In the genomic region with DNA sequence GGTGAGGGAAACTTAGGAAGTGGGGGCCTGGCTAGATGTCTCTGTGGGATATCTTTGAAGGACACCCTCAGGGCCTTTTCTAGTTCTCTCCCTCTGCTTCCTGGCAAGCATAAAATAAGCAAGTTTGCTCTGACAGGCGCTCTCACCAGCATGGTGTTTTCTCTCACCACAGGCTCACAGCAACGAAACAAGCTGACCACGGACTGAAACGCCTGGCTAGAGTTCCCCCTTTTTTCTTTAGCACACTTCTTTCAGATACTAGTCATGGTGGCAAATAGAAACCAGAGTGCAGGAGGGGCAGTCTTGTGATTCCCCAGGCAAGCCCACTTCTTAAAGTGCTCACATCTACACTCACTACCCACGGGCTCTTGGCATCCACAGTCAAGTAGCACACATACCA, we compare ENCODE assay signal across 4 mouse cellular contexts.
DNase-seq lines count a peak whose midpoint lies in the region; ATAC-seq and TF ChIP-seq lines count a peak whose summit lies in the region.
"Not testable (repeated sequence)": the region's sequence is repeated elsewhere in the genome, so short reads cannot be mapped to it uniquely, and the experiment has no call there.

No protein-coding gene starts in this region.

- WGBS in hindbrain, postnatal 0 days = no CpG with 5 or more reads among the region's 5 CpGs

- not testable (repeated sequence) for H3K27me3 ChIP-seq in hindbrain, postnatal 0 days (ENCODE audit: insufficient read depth, low read length)

- not testable (repeated sequence) for TF ChIP-seq CTCF in hindbrain, postnatal 0 days (IDR thresholded peaks at IDR 0.05; ENCODE audit: low read depth)

- H3K4me3 ChIP-seq in hindbrain, postnatal 0 days (ENCODE audit: low read length) = not testable (repeated sequence)

- not testable (repeated sequence) for H3K36me3 ChIP-seq in hindbrain, postnatal 0 days (ENCODE audit: insufficient read depth, low read length)

- DNase-seq in hindbrain, postnatal 0 days (ENCODE audit: low spot score) = not testable (repeated sequence)

- not testable (repeated sequence) for H3K9ac ChIP-seq in hindbrain, postnatal 0 days (replicated peaks; ENCODE audit: low read length)

- H3K4me1 ChIP-seq in hindbrain, postnatal 0 days (ENCODE audit: insufficient read depth, low read length) = not testable (repeated sequence)

- H3K27ac ChIP-seq in hindbrain, postnatal 0 days = not testable (repeated sequence)

- not testable (repeated sequence) for H3K4me2 ChIP-seq in hindbrain, postnatal 0 days (ENCODE audit: low read depth, low read length)

- ATAC-seq in common myeloid progenitor, adult 5-6 weeks (replicated peaks; ENCODE audit: low read depth, poor library complexity, severe bottlenecking) = peak; percentile 65
- peak; percentile 62 for ATAC-seq in granulocyte monocyte progenitor cell, adult 5-6 weeks (replicated peaks; ENCODE audit: poor library complexity, severe bottlenecking)
- ATAC-seq in hindbrain, postnatal 0 days = 0 out of 2 replicates have a peak, but pooled peaks have one; percentile 45
- ATAC-seq in megakaryocyte progenitor cell, adult 5-6 weeks (replicated peaks; ENCODE audit: poor library complexity) = peak; percentile 56

- not testable (repeated sequence) for H3K9me3 ChIP-seq in hindbrain, postnatal 0 days (ENCODE audit: low read length)
